In the genomic region with DNA sequence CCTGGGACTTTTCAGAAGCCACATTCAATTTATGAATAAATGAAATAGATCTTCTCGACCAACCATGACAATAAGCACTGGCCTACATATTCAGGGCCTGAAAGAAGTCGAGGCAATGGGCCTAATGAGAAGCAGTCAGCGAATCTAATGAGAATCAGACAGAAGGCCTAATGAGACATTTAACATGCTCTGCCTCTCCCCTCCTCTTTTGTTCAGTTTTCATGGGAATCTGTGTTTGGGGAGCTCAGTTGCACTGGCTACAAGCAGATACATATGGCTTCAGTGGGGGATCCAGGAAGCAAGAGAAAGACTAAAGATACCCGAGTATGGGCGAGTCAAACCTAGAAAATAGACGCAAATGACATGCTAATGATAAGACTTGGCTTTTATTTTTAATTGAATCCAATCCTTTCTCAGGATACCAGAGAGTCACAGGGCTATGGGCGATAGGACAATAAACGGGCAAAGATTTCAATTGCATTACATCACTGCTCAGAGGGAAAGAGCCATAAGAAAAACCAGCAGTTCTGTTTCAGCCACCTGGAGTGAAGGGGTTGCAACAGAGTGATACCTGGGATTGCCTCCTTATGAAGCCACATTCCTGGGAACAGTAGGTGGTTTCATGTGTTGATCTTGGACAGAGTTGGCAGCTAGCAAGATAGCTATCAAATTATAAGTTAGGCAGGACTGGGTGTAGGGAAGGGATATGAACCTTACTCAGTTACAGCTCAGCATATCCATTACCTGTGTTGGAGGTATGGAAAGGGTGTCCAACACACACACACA, we compare ENCODE assay signal across 9 mouse cellular contexts.
A peak's percentile ranks its signal among the peaks of the same experiment; 100 is the strongest.
DNase-seq lines count a peak whose midpoint lies in the region; ATAC-seq and TF ChIP-seq lines count a peak whose summit lies in the region.
"Had no signal": no experiment of that assay in that cellular context is flagged by ENCODE, and none has a peak within 500 bp of the region (broad histone marks: within the 10 kb centered on the region; RNA-seq: fewer than 3 reads in every experiment).

No protein-coding gene starts in this region.

- no peak for TF ChIP-seq CTCF in lung, embryonic 14.5 days (IDR thresholded peaks at IDR 0.05; ENCODE audit: low read depth)

- DNase-seq in lung, embryonic 14.5 days: no peak
- DNase-seq in lung, postnatal 25 days (ENCODE audit: low spot score): no peak
- DNase-seq in left cerebral cortex, postnatal 36 days (ENCODE audit: low spot score in 2 of 2): no peak
- DNase-seq: lung, adult 2 months had no signal

- no peaks in the 10 kb centered on the region for H3K27me3 ChIP-seq in lung, embryonic 14.5 days (ENCODE audit: insufficient read depth, low read length)
- no peaks in the 10 kb centered on the region for H3K27me3 ChIP-seq in forebrain, embryonic 15.5 days
- H3K27me3 ChIP-seq in midbrain, embryonic 13.5 days: no peaks in the 10 kb centered on the region
- H3K27me3 ChIP-seq in kidney, embryonic 14.5 days (ENCODE audit: control insufficient read depth, insufficient read depth, low read length): no peaks in the 10 kb centered on the region
- no peaks in the 10 kb centered on the region for H3K27me3 ChIP-seq in intestine, embryonic 16.5 days (replicated peaks; ENCODE audit: control insufficient read depth, insufficient read depth, low read length)

- intact Hi-C loops in left cerebral cortex, postnatal 36 days (cut with DNase I): loop anchor here (5.0 to 10.0 kb wide), 2 partner anchors 672 to 746 kb away; no protein-coding TSS in a partner anchor

- no peak overlapping the region for H3K9ac ChIP-seq in lung, embryonic 14.5 days
- H3K9ac ChIP-seq in forebrain, embryonic 15.5 days (replicated peaks): no peak overlapping the region
- H3K9ac ChIP-seq in midbrain, embryonic 13.5 days (replicated peaks): no peak overlapping the region
- H3K9ac ChIP-seq in kidney, embryonic 14.5 days (ENCODE audit: low read depth, low read length): no peak overlapping the region
- no peak overlapping the region for H3K9ac ChIP-seq in intestine, embryonic 16.5 days (ENCODE audit: low read depth, low read length)

- 0 out of 2 replicates have a peak, but pooled peaks have one; percentile 28 for ATAC-seq in lung, embryonic 14.5 days (ENCODE audit: insufficient read depth)
- peak; percentile 89 for ATAC-seq in forebrain, embryonic 15.5 days (replicated peaks)
- ATAC-seq in midbrain, embryonic 13.5 days: peak; percentile 77
- no peak for ATAC-seq in kidney, embryonic 14.5 days (ENCODE audit: low FRiP score, low TSS enrichment)
- ATAC-seq in intestine, embryonic 16.5 days: no peak

- 82% methylated on average over 8 of the region's 8 CpGs for WGBS in lung, embryonic 14.5 days
- 12% methylated on average over 8 of the region's 8 CpGs for WGBS in forebrain, embryonic 15.5 days
- WGBS in midbrain, embryonic 13.5 days: 42% methylated on average over 8 of the region's 8 CpGs
- WGBS in kidney, embryonic 14.5 days: 83% methylated on average over 8 of the region's 8 CpGs
- 83% methylated on average over 8 of the region's 8 CpGs for WGBS in intestine, embryonic 16.5 days

- H3K27ac ChIP-seq in lung, embryonic 14.5 days (ENCODE audit: low read depth): no peak overlapping the region
- peak overlapping the region; percentile 82 for H3K27ac ChIP-seq in forebrain, embryonic 15.5 days (replicated peaks)
- no peak overlapping the region for H3K27ac ChIP-seq in midbrain, embryonic 13.5 days
- no peak overlapping the region for H3K27ac ChIP-seq in kidney, embryonic 14.5 days (ENCODE audit: low read depth, low read length)
- H3K27ac ChIP-seq in intestine, embryonic 16.5 days (ENCODE audit: low read length): no peak overlapping the region
- H3K27ac ChIP-seq: heart, adult 2 months had no signal

- H3K36me3 ChIP-seq in lung, embryonic 14.5 days (ENCODE audit: insufficient read depth): no peaks in the 10 kb centered on the region
- no peaks in the 10 kb centered on the region for H3K36me3 ChIP-seq in forebrain, embryonic 15.5 days
- H3K36me3 ChIP-seq in midbrain, embryonic 13.5 days: no peaks in the 10 kb centered on the region
- H3K36me3 ChIP-seq in kidney, embryonic 14.5 days (ENCODE audit: control insufficient read depth, insufficient read depth, low read length): no peaks in the 10 kb centered on the region
- H3K36me3 ChIP-seq in intestine, embryonic 16.5 days (ENCODE audit: control insufficient read depth, insufficient read depth, low read length): no peaks in the 10 kb centered on the region

- H3K4me1 ChIP-seq in lung, embryonic 14.5 days (ENCODE audit: insufficient read depth): no peaks in the 10 kb centered on the region
- peaks cover 17% of the 10 kb centered on the region for H3K4me1 ChIP-seq in forebrain, embryonic 15.5 days
- H3K4me1 ChIP-seq in midbrain, embryonic 13.5 days (replicated peaks): peaks cover 14% of the 10 kb centered on the region
- H3K4me1 ChIP-seq in kidney, embryonic 14.5 days (ENCODE audit: control insufficient read depth, insufficient read depth, low read length): no peaks in the 10 kb centered on the region
- H3K4me1 ChIP-seq in intestine, embryonic 16.5 days (ENCODE audit: control insufficient read depth, insufficient read depth, low read length): no peaks in the 10 kb centered on the region

- no peak overlapping the region for H3K4me2 ChIP-seq in lung, embryonic 14.5 days
- H3K4me2 ChIP-seq in forebrain, embryonic 15.5 days (replicated peaks): peak overlapping the region; percentile 14; the same call in 1 of the 2 replicates
- no peak overlapping the region for H3K4me2 ChIP-seq in midbrain, embryonic 13.5 days (replicated peaks)
- H3K4me2 ChIP-seq in kidney, embryonic 14.5 days (replicated peaks; ENCODE audit: low read depth, low read length): no peak overlapping the region
- H3K4me2 ChIP-seq in intestine, embryonic 16.5 days (ENCODE audit: low read depth, low read length): no peak overlapping the region

- H3K4me3 ChIP-seq in lung, embryonic 14.5 days (ENCODE audit: low read depth, low read length): no peak overlapping the region
- H3K4me3 ChIP-seq in forebrain, embryonic 15.5 days: no peak overlapping the region
- H3K4me3 ChIP-seq in midbrain, embryonic 13.5 days (replicated peaks): no peak overlapping the region
- no peak overlapping the region for H3K4me3 ChIP-seq in kidney, embryonic 14.5 days (ENCODE audit: low read length)
- no peak overlapping the region for H3K4me3 ChIP-seq in intestine, embryonic 16.5 days (ENCODE audit: low read length)
- H3K4me3 ChIP-seq: heart, adult 2 months had no signal

- no peaks in the 10 kb centered on the region for H3K9me3 ChIP-seq in lung, embryonic 14.5 days (ENCODE audit: low read depth, low read length)
- H3K9me3 ChIP-seq in forebrain, embryonic 15.5 days: no peaks in the 10 kb centered on the region
- no peaks in the 10 kb centered on the region for H3K9me3 ChIP-seq in midbrain, embryonic 13.5 days
- no peaks in the 10 kb centered on the region for H3K9me3 ChIP-seq in kidney, embryonic 14.5 days (ENCODE audit: control insufficient read depth, low read length)
- H3K9me3 ChIP-seq in intestine, embryonic 16.5 days (ENCODE audit: control insufficient read depth, low read length): no peaks in the 10 kb centered on the region

Comparison
In these comparisons a context has a peak if more than half of its experiments do, and no peak if none do; other contexts are left out.
1. ATAC-seq: peak in lung, embryonic 14.5 days (single experiment), forebrain, embryonic 15.5 days (single experiment) and midbrain, embryonic 13.5 days (single experiment); none in kidney, embryonic 14.5 days (single experiment) and intestine, embryonic 16.5 days (single experiment).